Mouse (Mus musculus): ENCODE data around the gene Olfr723. TPM values are rescaled to one million over a fixed set of nuclear protein-coding genes. Genes with fewer than 3 reads are reported as not detected.
"Not testable (repeated sequence)": the region's sequence is repeated elsewhere in the genome, so short reads cannot be mapped to it uniquely, and the experiment has no call there.

The Olfr723 gene
- polyA plus RNA-seq (2016; fragmentation: Nextera tagmentation; extraction: Ambion mirVana) = not detected in 2 replicates

- H3K27me3 ChIP-seq; H3K4me3 ChIP-seq (replicated peaks); H3K27ac ChIP-seq; ATAC-seq (ENCODE audit: low FRiP score); H3K36me3 ChIP-seq (replicated peaks); H3K9me3 ChIP-seq; H3K4me2 ChIP-seq; H3K4me1 ChIP-seq; H3K9ac ChIP-seq: not testable (repeated sequence)
These were observed at the start of gene Olfr723 for GRCm38 (mm10) chr14:49931687-49932086. Gene Olfr723 (minus strand): TSS chr14:49931787.

GRCm38 (mm10) chr14:49963174-49963573 is 31.6 kb upstream of the Olfr723 start, which contains the start of gene Olfr724:
Gene Olfr724 (minus strand): TSS chr14:49963274.
- H3K4me3 ChIP-seq (replicated peaks); H3K4me1 ChIP-seq; H3K27me3 ChIP-seq; ATAC-seq (ENCODE audit: low FRiP score); H3K36me3 ChIP-seq (replicated peaks); H3K9me3 ChIP-seq; H3K4me2 ChIP-seq; H3K9ac ChIP-seq; H3K27ac ChIP-seq: not testable (repeated sequence)
- WGBS = 68% methylated on average over 1 of the region's 1 CpGs

DNA sequence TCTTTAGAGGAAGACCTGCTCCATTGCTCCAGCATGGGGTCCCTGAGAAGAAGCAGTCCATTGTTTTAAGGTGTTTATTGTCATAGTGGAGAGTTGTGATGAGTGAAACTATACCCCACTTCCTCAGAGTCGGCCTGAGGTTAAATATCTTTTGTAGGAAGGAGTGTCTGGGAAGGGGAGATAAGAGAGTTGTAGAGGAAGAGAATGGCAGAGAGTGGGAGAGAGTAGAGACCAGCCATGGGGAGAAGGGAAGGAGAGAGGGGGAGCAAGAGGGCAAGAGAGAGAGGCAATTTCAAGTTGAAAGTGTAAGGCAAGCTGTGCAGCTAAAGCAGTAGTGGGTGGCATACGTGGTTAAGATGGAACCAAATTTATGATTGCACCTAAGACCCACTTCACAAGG is 24.3 kb upstream of the Olfr723 start:
- H3K27me3 ChIP-seq = no peaks in the 10 kb centered on the region
- no peak overlapping the region for H3K4me3 ChIP-seq (replicated peaks)
- WGBS = 46% methylated on average over 2 of the region's 2 CpGs
- no peak for ATAC-seq (ENCODE audit: low FRiP score)
- H3K4me2 ChIP-seq = no peak overlapping the region
- H3K9me3 ChIP-seq = no peaks in the 10 kb centered on the region
- H3K27ac ChIP-seq = no peak overlapping the region
- no peaks in the 10 kb centered on the region for H3K36me3 ChIP-seq (replicated peaks)
- no peaks in the 10 kb centered on the region for H3K4me1 ChIP-seq
- no peak overlapping the region for H3K9ac ChIP-seq

- no peak within 1 kb of the TSS for H3K9ac ChIP-seq
- no peak within 1 kb of the TSS for H3K4me3 ChIP-seq (replicated peaks)
- no peak for ATAC-seq (ENCODE audit: low FRiP score)
- no peak within 1 kb of the TSS for H3K27ac ChIP-seq
- H3K9me3 ChIP-seq = no peaks in the 10 kb centered on the region
- H3K27me3 ChIP-seq = no peaks in the 10 kb centered on the region
- no peaks in the 10 kb centered on the region for H3K4me1 ChIP-seq
- no peak within 1 kb of the TSS for H3K4me2 ChIP-seq
- no peaks in the 10 kb centered on the region for H3K36me3 ChIP-seq (replicated peaks)
These were observed 29.7 kb downstream of the Olfr723 start, which contains the start of gene Olfr722 for GRCm38 (mm10) chr14:49901899-49902298. Gene Olfr722 (minus strand): TSS chr14:49901999.

Other genes with a start within 250 kb of the Olfr723 start
- 17.3 and 18.5 TPM in 2 replicates for gene Armh4, start 148.4 kb downstream of the Olfr723 start, polyA plus RNA-seq (2016; fragmentation: Nextera tagmentation; extraction: Ambion mirVana)
- gene Olfr722, start 29.8 kb downstream of the Olfr723 start, polyA plus RNA-seq (2016; fragmentation: Nextera tagmentation; extraction: Ambion mirVana) = not detected in 2 replicates
- not detected in 2 replicates for gene Olfr724, start 31.5 kb upstream of the Olfr723 start, polyA plus RNA-seq (2016; fragmentation: Nextera tagmentation; extraction: Ambion mirVana)
- not detected in 2 replicates for gene Olfr725, start 108.6 kb upstream of the Olfr723 start, polyA plus RNA-seq (2016; fragmentation: Nextera tagmentation; extraction: Ambion mirVana)
- not detected in 2 replicates for gene Olfr726, start 159.2 kb upstream of the Olfr723 start, polyA plus RNA-seq (2016; fragmentation: Nextera tagmentation; extraction: Ambion mirVana)
- not detected in 2 replicates for gene Olfr727, start 191.4 kb upstream of the Olfr723 start, polyA plus RNA-seq (2016; fragmentation: Nextera tagmentation; extraction: Ambion mirVana)
- gene Olfr728, start 210.9 kb upstream of the Olfr723 start, polyA plus RNA-seq (2016; fragmentation: Nextera tagmentation; extraction: Ambion mirVana) = not detected in 2 replicates
- gene Olfr729, start 221.1 kb upstream of the Olfr723 start, polyA plus RNA-seq (2016; fragmentation: Nextera tagmentation; extraction: Ambion mirVana) = not detected in 2 replicates

Data from forebrain, embryonic 12.5 days (tissue).